Mouse (Mus musculus) v-Abl transformed pro-B cells (cell line): ENCODE data around the gene Dlg2.

Source experiments
- in situ Hi-C, 2 experiments: fragments of 400-800 bp; cut with MboI; formaldehyde crosslinking; loops; one replicate each; pipeline ENCODE4 v1.15.1; 2025; ENCODE audit not compliant: unreplicated experiment in 2 of 2

Dlg2 gene

GRCm38 (mm10) chr7:92005681-92006425 is 1529.4 kb downstream of the Dlg2 start:
- in situ Hi-C loops, result no loop called here

DNA sequence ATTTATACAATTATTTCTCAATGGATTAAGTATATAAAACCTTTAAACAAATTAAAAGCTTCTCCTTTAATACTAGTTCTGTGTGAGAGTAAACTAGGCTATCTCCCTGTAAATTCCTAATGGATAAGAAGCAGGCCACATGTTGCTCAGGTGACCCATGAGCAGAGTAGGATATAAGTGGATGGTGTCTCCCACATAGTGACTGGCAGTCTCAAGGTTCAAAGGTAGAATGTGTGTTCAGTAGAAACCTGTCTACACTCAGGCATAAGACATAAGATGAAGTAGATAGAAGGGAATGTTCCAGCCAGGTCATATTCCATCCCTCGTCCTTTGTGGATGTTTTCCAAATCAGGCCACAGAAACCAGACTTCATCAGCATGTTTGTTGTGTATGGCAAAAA is 1532.2 kb downstream of the Dlg2 start:
- in situ Hi-C loops, result no loop called here

DNA sequence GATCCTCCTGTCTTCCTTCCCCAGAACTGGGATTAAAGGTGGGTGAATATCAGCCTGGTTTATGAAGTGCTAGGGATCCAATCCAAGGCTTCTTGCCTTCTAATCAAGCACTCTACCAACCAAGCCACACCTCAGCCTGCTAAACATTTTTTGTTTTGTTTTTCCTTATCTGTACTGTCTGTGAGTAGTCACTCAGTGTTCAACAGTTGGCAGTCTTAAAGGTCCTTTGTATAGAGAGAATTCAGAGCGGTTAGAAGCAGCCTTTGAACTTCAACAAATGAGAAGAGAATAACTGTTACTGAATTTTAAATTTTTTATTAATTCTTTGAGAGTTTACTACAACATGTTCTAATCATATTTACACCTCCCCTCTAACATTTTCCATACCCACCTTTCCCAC is 1548.5 kb downstream of the Dlg2 start:
- in situ Hi-C loops, result loop anchor here (5.0 kb wide), 1 partner anchor 568 kb away; no protein-coding TSS in a partner anchor

GRCm38 (mm10) chr7:92025465-92026056 is 1549.1 kb downstream of the Dlg2 start:
- in situ Hi-C loops, result loop anchor here (5.0 kb wide), 1 partner anchor 568 kb away; no protein-coding TSS in a partner anchor

DNA sequence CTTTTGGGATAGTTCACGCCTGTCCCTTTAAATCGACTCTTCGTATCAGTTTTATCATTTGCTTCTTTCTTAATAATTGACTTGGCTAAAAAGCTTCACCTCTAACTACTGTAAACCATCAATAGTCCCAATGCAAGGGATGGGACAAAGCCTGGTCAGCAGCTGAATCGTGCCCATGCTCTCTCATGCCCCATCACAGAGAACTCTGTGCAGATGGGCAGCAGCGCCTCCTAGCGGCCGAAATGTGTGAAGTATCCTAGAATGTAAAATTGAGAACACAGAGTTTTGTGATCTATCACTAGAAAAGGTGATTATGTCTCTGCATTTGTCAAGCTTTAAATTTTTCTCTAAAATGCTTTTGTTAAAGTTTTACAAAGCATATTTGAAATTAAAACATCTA is 1550.6 kb downstream of the Dlg2 start:
- in situ Hi-C loops, result loop anchor here (5.0 kb wide), 1 partner anchor 570 kb away; no protein-coding TSS in a partner anchor

DNA sequence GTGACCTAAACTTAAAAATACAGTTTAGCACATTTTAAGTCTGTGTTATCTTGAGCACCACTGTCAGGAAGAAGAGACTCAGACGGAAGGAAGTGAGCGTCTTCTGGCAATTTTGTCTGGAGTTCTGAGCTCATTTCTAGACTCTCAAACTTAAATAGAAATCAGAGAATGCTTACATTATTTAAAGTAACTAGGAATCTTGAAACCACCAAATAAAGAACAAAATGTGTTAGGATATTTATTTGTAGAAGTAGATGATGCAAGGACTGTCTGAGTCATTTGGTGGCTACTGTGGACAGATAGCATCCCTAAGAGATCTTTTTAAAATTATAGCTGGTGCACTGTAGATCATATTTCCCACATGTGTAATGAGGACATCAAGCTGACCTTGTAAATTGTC is 1557.8 kb downstream of the Dlg2 start:
- in situ Hi-C loops, result no loop called here

GRCm38 (mm10) chr7:92040187-92040586 is 1563.7 kb downstream of the Dlg2 start:
- in situ Hi-C loops, result no loop called here

DNA sequence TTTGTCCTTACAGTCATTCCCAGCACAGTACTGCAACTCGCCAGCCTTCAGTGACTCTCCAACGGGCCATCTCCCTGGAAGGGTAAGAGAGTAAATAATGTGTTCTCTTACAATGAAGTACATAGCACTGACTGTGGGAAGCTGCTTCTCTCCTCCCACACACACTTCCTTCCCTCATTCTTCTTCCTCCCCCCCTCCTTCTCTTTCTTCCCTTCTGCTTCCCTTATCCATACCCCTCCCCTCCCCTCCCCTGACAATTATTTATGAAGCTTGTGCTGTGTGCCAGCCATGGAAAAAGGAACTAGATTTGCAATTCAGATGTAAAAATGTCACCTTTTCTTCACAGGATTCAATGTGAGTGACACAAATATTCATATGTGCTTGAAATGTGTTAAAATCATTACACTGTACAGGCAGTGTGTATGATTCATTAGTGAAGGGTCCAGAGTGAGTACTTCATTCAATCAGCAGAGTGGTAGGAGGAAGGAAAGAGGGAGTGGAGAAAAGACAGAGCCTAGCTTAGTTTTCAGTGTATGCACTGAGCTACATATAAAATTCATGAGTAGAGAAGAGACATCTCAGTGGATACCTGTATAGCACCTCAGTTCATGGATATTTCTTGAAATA is 1564.4 kb downstream of the Dlg2 start:
- in situ Hi-C loops, result no loop called here

- in situ Hi-C loops, result no loop called here
Observed at GRCm38 (mm10) chr7:92044966-92045365, 1568.5 kb downstream of the Dlg2 start.

- in situ Hi-C loops, result no loop called here
Observed at GRCm38 (mm10) chr7:92047271-92047670, 1570.8 kb downstream of the Dlg2 start.

- in situ Hi-C loops, result no loop called here
Observed at GRCm38 (mm10) chr7:92048876-92049275, 1572.4 kb downstream of the Dlg2 start.

GRCm38 (mm10) chr7:92066851-92067250 is 1590.4 kb downstream of the Dlg2 start:
- in situ Hi-C loops, result no loop called here

- in situ Hi-C loops, result no loop called here
Observed at GRCm38 (mm10) chr7:92087429-92087828, 1611.0 kb downstream of the Dlg2 start.

DNA sequence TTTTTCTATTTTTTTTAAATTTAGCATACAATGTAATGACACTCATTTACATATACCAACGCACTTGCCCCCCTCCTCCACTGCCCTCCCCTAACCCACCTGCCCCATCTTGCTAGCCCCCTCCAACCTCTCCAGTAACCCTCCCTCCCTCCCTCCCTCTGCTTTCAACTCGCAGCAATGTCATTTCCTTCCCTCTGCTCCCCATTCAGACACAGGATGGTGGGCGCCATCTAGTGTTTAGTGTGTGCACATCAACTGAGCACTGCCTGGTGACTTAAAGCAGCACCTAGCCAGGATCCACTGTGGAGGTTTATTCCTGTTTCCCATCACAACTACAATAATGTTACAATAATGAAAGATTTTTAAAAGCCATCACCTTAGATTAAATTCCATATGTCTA is 1617.4 kb downstream of the Dlg2 start:
- in situ Hi-C loops, result no loop called here

- in situ Hi-C loops, result loop anchor here (5.0 kb wide), 3 partner anchors 527 to 867 kb away; no protein-coding TSS in a partner anchor
Observed at GRCm38 (mm10) chr7:92095198-92095597, 1618.7 kb downstream of the Dlg2 start.

- in situ Hi-C loops, result loop anchor here (5.0 to 10.0 kb wide), 6 partner anchors 224 to 861 kb away; partner anchors contain the start of genes Ankrd42 (in 1 of the 2), Ddias (in 1 of the 2) and Prcp (in 1 of the 2)
Observed at GRCm38 (mm10) chr7:92100847-92101246, 1624.4 kb downstream of the Dlg2 start.

DNA sequence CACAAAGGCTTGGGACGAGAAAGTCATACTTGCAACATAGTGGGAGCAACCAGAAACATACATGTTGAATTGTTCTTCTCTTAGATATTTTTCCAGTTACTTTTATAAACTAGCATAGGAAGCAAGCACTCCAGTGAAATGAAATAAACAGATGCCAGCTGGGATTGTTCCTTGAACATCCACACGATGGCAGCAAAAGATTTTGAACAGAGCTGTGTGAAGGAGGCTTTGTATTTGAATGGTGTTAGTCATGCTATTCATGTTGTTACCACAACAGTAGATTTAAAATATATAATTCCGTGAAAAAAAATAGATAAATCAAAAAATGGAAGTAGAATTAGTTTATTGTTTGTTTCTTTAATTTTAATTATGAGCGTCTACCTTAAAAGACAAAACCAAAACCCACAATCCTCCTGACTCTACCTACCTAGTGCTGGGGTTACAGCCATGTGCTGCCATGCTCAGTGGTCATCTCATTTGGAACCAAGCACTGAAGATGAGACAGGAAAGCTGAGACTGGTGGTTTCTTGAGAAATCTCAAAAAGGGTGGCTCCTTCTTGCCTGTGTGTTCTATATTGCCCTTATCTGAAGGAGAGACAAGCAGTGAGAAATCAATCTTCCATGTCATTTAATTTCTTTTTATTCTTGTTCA is 1626.5 kb downstream of the Dlg2 start:
- in situ Hi-C loops, result loop anchor here (5.0 to 10.0 kb wide), 6 partner anchors 222 to 859 kb away; partner anchors contain the start of genes Ankrd42 (in 1 of the 2), Ddias (in 1 of the 2) and Prcp (in 1 of the 2)

GRCm38 (mm10) chr7:92105477-92105876 is 1629.0 kb downstream of the Dlg2 start:
- in situ Hi-C loops, result loop anchor here (10.0 kb wide), 2 partner anchors 219 to 529 kb away; partner anchors contain the start of gene Ankrd42 (in 1 of the 2)

DNA sequence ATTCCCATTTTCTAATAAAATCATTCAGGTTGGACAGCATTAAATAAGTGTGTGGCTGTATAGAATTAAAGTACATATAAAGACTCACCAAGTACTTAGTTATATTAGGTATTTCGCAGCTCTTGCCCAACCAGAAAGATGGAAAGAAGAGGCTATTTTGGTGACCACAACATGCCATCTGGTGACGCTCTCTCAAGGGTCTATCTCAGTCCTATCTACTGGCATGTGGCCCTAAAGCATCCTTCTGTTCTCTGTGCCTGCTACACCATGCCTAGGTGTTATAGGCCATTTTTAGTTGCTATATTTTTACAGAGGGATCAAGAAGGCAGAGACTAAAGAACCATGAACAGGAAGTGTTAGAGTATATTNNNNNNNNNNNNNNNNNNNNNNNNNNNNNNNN is 1629.5 kb downstream of the Dlg2 start:
- in situ Hi-C loops, result loop anchor here (10.0 kb wide), 2 partner anchors 219 to 529 kb away; partner anchors contain the start of gene Ankrd42 (in 1 of the 2)

DNA sequence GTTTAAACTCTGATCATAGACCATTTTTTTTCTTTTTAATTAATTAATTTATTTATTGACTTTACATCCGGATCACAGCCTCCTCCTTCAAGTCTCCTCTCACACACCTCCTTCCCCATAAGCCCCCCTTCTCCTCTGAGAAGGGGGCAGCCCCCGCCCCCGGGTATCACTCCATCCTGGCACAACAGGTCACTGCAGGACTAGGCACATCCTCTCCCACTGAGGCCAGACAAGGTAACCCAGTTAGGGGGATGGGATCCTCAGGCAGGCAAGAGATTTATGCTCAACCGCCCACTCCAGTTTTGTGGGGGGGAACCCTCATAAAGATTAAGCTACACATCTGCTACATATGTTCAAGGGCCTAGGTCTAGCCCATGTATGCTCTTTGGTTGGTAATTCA is 1636.6 kb downstream of the Dlg2 start:
- in situ Hi-C loops, result no loop called here
